Mouse (Mus musculus) inflammation-experienced regulatory T-cells, adult 16 weeks (primary cell): Measurements from ENCODE around the gene Dnajb12. TPM values are rescaled to one million over a fixed set of nuclear protein-coding genes. Genes with fewer than 3 reads are reported as not detected.

Experiments
- polyA plus RNA-seq: library from polyadenylated mRNA; unstranded; fragments of 100-300 nt; shearing (Covaris generic); gene quantifications from one replicate; pipeline ENCODE4 v1.2.1, GENCODE M21; 2017

The Dnajb12 gene
- polyA plus RNA-seq: 17.6 TPM

GRCm38 (mm10) chr10:59879255-59880028, at the start of gene Dnajb12:
Gene Dnajb12, plus strand, starts transcription at chr10:59879556.

Other genes with a start within 250 kb of the Dnajb12 start
- 74.4 TPM for gene Micu1, start 177.1 kb upstream of the Dnajb12 start, polyA plus RNA-seq
- gene Ddit4, start 72.3 kb downstream of the Dnajb12 start, polyA plus RNA-seq: 60.0 TPM
- gene Ascc1, start 123.2 kb downstream of the Dnajb12 start, polyA plus RNA-seq: 51.7 TPM
- gene Anapc16, start 123.6 kb downstream of the Dnajb12 start, polyA plus RNA-seq: 121 TPM
- 9.2 TPM for gene Spock2, start 226.7 kb downstream of the Dnajb12 start, polyA plus RNA-seq